In the genomic region with DNA sequence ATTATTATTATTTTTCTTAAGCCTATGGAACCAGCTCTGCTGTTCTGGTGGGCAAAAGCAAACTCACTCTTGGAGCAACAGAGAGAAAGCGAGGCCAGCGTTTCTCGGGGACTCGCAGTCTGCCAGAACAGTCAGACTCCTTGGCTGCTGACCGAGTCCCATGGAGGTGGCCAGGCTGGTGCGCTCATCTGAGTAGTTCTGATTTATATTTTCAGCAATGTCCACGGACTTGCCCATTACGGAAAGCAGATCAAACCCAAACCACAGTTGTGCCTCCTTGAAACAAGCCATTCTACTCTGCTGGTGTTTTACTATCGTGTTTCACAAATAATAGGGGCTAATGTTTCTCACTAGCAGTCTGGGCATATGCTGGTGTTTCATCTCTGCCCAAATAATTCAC, we compare ENCODE assay signal across 11 mouse cellular contexts.
DNase-seq lines count a peak whose midpoint lies in the region; ATAC-seq and TF ChIP-seq lines count a peak whose summit lies in the region.
"Had no signal": no experiment of that assay in that cellular context is flagged by ENCODE, and none has a peak within 500 bp of the region (broad histone marks: within the 10 kb centered on the region; RNA-seq: fewer than 3 reads in every experiment).

No protein-coding gene starts in this region.

- no peak overlapping the region for H3K9ac ChIP-seq in hindbrain, postnatal 0 days (replicated peaks; ENCODE audit: low read length)
- H3K9ac ChIP-seq in hindbrain, embryonic 14.5 days: no peak overlapping the region
- no peak overlapping the region for H3K9ac ChIP-seq in limb, embryonic 12.5 days (replicated peaks)
- H3K9ac ChIP-seq: heart, embryonic 13.5 days; hindbrain, embryonic 12.5 days; midbrain, embryonic 12.5 days had no signal

- WGBS in hindbrain, postnatal 0 days: 55% methylated on average over 9 of the region's 9 CpGs
- WGBS in hindbrain, embryonic 14.5 days: 68% methylated on average over 9 of the region's 9 CpGs
- 37% methylated on average over 9 of the region's 9 CpGs for WGBS in limb, embryonic 12.5 days

- no peak overlapping the region for H3K27ac ChIP-seq in hindbrain, postnatal 0 days
- H3K27ac ChIP-seq in hindbrain, embryonic 14.5 days: no peak overlapping the region
- H3K27ac ChIP-seq in limb, embryonic 12.5 days: peak overlapping the region; percentile 60
- H3K27ac ChIP-seq: heart, embryonic 13.5 days; hindbrain, embryonic 12.5 days; midbrain, embryonic 12.5 days had no signal

- ATAC-seq in hindbrain, postnatal 0 days: no peak
- no peak for ATAC-seq in hindbrain, embryonic 14.5 days (ENCODE audit: low FRiP score)
- ATAC-seq in limb, embryonic 12.5 days (ENCODE audit: insufficient number of reproducible peaks, insufficient read depth, low FRiP score, low TSS enrichment, low read depth): peak; percentile 42; the same call in 1 of the 2 replicates

- no peak overlapping the region for H3K4me2 ChIP-seq in hindbrain, postnatal 0 days (ENCODE audit: low read depth, low read length)
- no peak overlapping the region for H3K4me2 ChIP-seq in hindbrain, embryonic 14.5 days (replicated peaks)
- no peak overlapping the region for H3K4me2 ChIP-seq in limb, embryonic 12.5 days
- H3K4me2 ChIP-seq: heart, embryonic 13.5 days; hindbrain, embryonic 12.5 days; midbrain, embryonic 12.5 days had no signal

- H3K4me1 ChIP-seq in hindbrain, postnatal 0 days (ENCODE audit: insufficient read depth, low read length): peaks cover 3% of the 10 kb centered on the region; the same call in 1 of the 2 replicates
- no peaks in the 10 kb centered on the region; the same call in 1 of the 2 replicates for H3K4me1 ChIP-seq in hindbrain, embryonic 14.5 days (replicated peaks; ENCODE audit: control insufficient read depth, insufficient read depth, low read length)
- peaks cover 52% of the 10 kb centered on the region for H3K4me1 ChIP-seq in limb, embryonic 12.5 days (replicated peaks)

- H3K4me3 ChIP-seq in hindbrain, postnatal 0 days (ENCODE audit: low read length): no peak overlapping the region
- H3K4me3 ChIP-seq in hindbrain, embryonic 14.5 days (replicated peaks; ENCODE audit: low read length): no peak overlapping the region
- no peak overlapping the region for H3K4me3 ChIP-seq in limb, embryonic 12.5 days (replicated peaks)
- H3K4me3 ChIP-seq: heart, embryonic 13.5 days; hindbrain, embryonic 12.5 days; midbrain, embryonic 12.5 days had no signal

- no peak for TF ChIP-seq CTCF in hindbrain, postnatal 0 days (IDR thresholded peaks at IDR 0.05; ENCODE audit: low read depth)

- DNase-seq in hindbrain, postnatal 0 days (ENCODE audit: low spot score): peak; percentile 43
- no peak for DNase-seq in hindbrain, embryonic 14.5 days (ENCODE audit: low spot score)
- peak; percentile 26 for DNase-seq in cerebellum, adult 11 months
- DNase-seq in cerebellum, postnatal 10 days: peak; percentile 89 to 94
- no peak for DNase-seq in spleen, adult 12 weeks (ENCODE audit: low spot score)
- DNase-seq in layer of hippocampus, postnatal 36 days: no peak
- DNase-seq: right cerebral cortex, postnatal 14 days had no signal

- H3K27me3 ChIP-seq in hindbrain, postnatal 0 days (ENCODE audit: insufficient read depth, low read length): no peaks in the 10 kb centered on the region
- no peaks in the 10 kb centered on the region for H3K27me3 ChIP-seq in hindbrain, embryonic 14.5 days (ENCODE audit: control insufficient read depth, insufficient read depth, low read length)
- no peaks in the 10 kb centered on the region for H3K27me3 ChIP-seq in limb, embryonic 12.5 days
- H3K27me3 ChIP-seq: heart, embryonic 13.5 days; hindbrain, embryonic 12.5 days; midbrain, embryonic 12.5 days had no signal

- no peaks in the 10 kb centered on the region for H3K36me3 ChIP-seq in hindbrain, postnatal 0 days (ENCODE audit: insufficient read depth, low read length)
- no peaks in the 10 kb centered on the region for H3K36me3 ChIP-seq in hindbrain, embryonic 14.5 days (replicated peaks; ENCODE audit: control insufficient read depth, insufficient read depth)
- peaks cover 25% of the 10 kb centered on the region for H3K36me3 ChIP-seq in limb, embryonic 12.5 days
- H3K36me3 ChIP-seq: hindbrain, embryonic 12.5 days; midbrain, embryonic 12.5 days had no signal

- H3K9me3 ChIP-seq in hindbrain, postnatal 0 days (ENCODE audit: low read length): no peaks in the 10 kb centered on the region
- H3K9me3 ChIP-seq in hindbrain, embryonic 14.5 days (ENCODE audit: control insufficient read depth, low read length): no peaks in the 10 kb centered on the region
- no peaks in the 10 kb centered on the region for H3K9me3 ChIP-seq in limb, embryonic 12.5 days
- H3K9me3 ChIP-seq: heart, embryonic 13.5 days; hindbrain, embryonic 12.5 days; midbrain, embryonic 12.5 days had no signal

Comparison
In these comparisons a context has a peak if more than half of its experiments do, and no peak if none do; other contexts are left out.
1. DNase-seq: peak in hindbrain, postnatal 0 days (single experiment), cerebellum, adult 11 months (single experiment) and cerebellum, postnatal 10 days (2 of 2); none in hindbrain, embryonic 14.5 days (single experiment), spleen, adult 12 weeks (single experiment) and layer of hippocampus, postnatal 36 days (0 of 2).